Mouse (Mus musculus) heart, embryonic 12.5 days (tissue): ENCODE results near the gene B3galnt2. TPM values are rescaled to one million over a fixed set of nuclear protein-coding genes. Genes with fewer than 3 reads are reported as not detected.

ENCODE experiments used
- ATAC-seq: fragments of 200-750 bp; cut with Nextera tagmentation; 2 replicates; pipeline ENCODE4 v1.8.0; 2017; ENCODE audit warnings: moderate TSS enrichment, moderate library complexity; ENCODE audit not compliant: insufficient number of reproducible peaks, low FRiP score
- H3K27ac ChIP-seq: fragments of 300-500 bp; sonication (generic); 2 replicates; pipeline ENCODE4 v1.5.1; 2016; ENCODE audit warnings: mild to moderate bottlenecking, moderate library complexity; ENCODE audit not compliant: poor library complexity, severe bottlenecking
- H3K27me3 ChIP-seq: fragments of 300-500 bp; sonication (generic); replicated peaks from 2 replicates; pipeline ENCODE4 v1.6.1; 2016; ENCODE audit warnings: mild to moderate bottlenecking, moderate library complexity
- H3K36me3 ChIP-seq: fragments of 300-500 bp; sonication (generic); 2 replicates; pipeline ENCODE4 v1.6.1; 2016; ENCODE audit warnings: mild to moderate bottlenecking, moderate library complexity
- H3K4me1 ChIP-seq: fragments of 300-500 bp; sonication (generic); replicated peaks from 2 replicates; pipeline ENCODE4 v1.6.1; 2016; ENCODE audit warnings: mild to moderate bottlenecking
- H3K4me2 ChIP-seq: fragments of 300-500 bp; sonication (generic); 2 replicates; pipeline ENCODE4 v1.6.1; 2016; ENCODE audit warnings: mild to moderate bottlenecking, moderate library complexity
- H3K4me3 ChIP-seq: fragments of 300-500 bp; sonication (generic); 2 replicates; pipeline ENCODE4 v1.5.1; 2016; ENCODE audit warnings: mild to moderate bottlenecking
- H3K9ac ChIP-seq: fragments of 300-500 bp; sonication (generic); 2 replicates; pipeline ENCODE4 v1.6.1; 2016; ENCODE audit warnings: mild to moderate bottlenecking, moderate library complexity
- H3K9me3 ChIP-seq: fragments of 300-500 bp; sonication (generic); replicated peaks from 2 replicates; pipeline ENCODE4 v1.6.1; 2016; ENCODE audit warnings: mild to moderate bottlenecking, moderate library complexity
- WGBS: fragments of 180-500 bp; shearing (Covaris S2); methylation state at CpG from one replicate; pipeline ENCODE4 v1.1.7; 2016; 5-methylcytosine and 5-hydroxymethylcytosine counted together
- polyA plus RNA-seq: library from polyadenylated mRNA; unstranded; fragments of >200 nt; fragmentation: Nextera tagmentation; extraction: Ambion mirVana; gene quantifications from 2 replicates; pipeline ENCODE4 v1.2.1, GENCODE M21; 2016

Gene B3galnt2
- 22.8 and 24.8 TPM in 2 replicates for polyA plus RNA-seq

DNA sequence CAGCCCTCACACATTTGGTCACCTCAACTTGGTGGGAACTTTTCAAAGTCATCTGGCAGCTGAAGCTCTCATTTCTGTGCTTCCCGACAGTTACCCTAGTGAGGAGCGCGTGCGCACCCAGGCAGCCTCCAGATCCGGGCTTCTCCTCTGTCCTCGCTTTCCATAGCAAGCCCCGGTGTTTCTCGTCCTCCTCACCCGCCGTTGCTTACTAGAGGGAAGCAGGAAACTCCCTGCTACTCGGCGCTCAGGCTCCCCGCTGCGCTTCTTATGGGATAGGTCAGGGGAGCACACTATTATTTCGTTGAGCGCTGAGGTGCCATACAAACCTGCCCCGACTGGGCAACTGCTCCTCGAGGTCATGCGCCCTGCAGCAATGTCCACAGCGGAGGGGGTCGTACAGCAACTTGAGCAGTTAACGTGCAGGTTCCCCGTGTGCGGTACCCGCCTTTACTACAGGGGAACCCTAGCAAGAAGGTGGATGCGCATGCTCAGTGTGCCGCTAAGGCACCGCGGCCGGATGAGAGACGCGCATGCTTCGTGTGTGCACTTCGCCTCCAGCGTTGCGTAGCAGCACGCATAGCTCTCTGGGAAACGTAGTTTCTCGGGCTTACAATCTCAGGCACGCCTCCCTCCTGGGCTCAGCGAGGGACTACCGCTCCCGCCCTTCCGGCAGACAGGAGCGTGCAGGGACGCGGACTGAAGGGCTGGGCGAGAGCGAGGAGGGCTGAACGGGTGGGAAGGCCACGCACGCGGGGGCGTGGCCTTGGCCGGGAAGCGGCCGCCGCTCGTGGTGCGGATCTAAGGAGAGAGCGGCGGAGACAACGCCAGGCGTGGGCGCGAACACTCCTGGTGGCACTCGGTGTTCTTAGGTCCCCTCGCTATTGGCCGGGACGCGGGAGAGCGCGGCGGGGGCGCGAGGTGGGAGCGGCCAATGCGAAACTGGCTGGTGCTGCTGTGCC lies at the start of gene B3galnt2:
Gene B3galnt2, plus strand, starts transcription at position 596 of the 959 bp plus-strand sequence.
- WGBS: under 1% methylated on average over 76 of the region's 78 CpGs

DNA sequence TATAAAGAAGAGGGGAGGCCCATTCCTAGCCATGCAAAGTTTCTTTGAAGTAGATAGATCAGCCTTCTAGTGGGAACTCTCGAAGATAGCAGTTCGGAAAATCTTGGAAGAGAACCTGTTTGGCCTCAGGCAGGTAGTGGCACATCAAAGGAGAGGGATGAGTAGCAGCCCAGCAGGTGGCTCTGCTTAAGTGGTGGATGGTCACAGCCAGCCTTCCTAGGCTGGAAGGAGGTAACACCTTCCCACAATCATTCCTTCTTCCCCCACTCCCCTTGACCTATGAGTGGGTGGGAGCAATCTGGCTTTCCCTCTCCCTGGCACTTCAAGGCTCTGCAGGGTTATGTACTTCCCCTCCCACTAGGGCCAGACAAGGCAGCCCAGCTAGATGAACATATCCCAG lies 42.9 kb upstream of the B3galnt2 start:
- ATAC-seq: no peak
- H3K27me3 ChIP-seq: no peaks in the 10 kb centered on the region
- no peaks in the 10 kb centered on the region for H3K36me3 ChIP-seq
- 36% methylated on average over 2 of the region's 2 CpGs for WGBS
- H3K4me3 ChIP-seq: no peak overlapping the region
- no peak overlapping the region for H3K9ac ChIP-seq
- no peak overlapping the region for H3K27ac ChIP-seq
- H3K9me3 ChIP-seq: no peaks in the 10 kb centered on the region
- no peaks in the 10 kb centered on the region for H3K4me1 ChIP-seq
- H3K4me2 ChIP-seq: no peak overlapping the region

More for the DNA sequence above, at the start of gene B3galnt2:
- no peaks in the 10 kb centered on the region for H3K9me3 ChIP-seq
- peak within 1 kb of the TSS; percentile 78 for H3K4me2 ChIP-seq
- H3K27ac ChIP-seq: peak within 1 kb of the TSS; percentile 87
- peak within 1 kb of the TSS; percentile 77 for H3K4me3 ChIP-seq
- 0 out of 2 replicates have a peak, but pooled peaks cover 4% of the 10 kb centered on the region for H3K4me1 ChIP-seq
- peak; percentile 99 for ATAC-seq
- H3K36me3 ChIP-seq: peaks cover 4% of the 10 kb centered on the region
- H3K9ac ChIP-seq: peak within 1 kb of the TSS; percentile 80
- H3K27me3 ChIP-seq: no peaks in the 10 kb centered on the region

- Histone ChIP-seq H3K9ac (no peak overlapping the region), H3K27ac (no peak overlapping the region), H3K36me3 (no peaks in the 10 kb centered on the region), H3K4me2 (no peak overlapping the region), H3K4me3 (no peak overlapping the region), H3K9me3 (no peaks in the 10 kb centered on the region), H3K27me3 (no peaks in the 10 kb centered on the region), H3K4me1 (no peaks in the 10 kb centered on the region)
- no peak for ATAC-seq
- 85% methylated on average over 3 of the region's 3 CpGs for WGBS
Measured at GRCm38 (mm10) chr13:13919396-13919795, 34.9 kb upstream of the B3galnt2 start.

DNA sequence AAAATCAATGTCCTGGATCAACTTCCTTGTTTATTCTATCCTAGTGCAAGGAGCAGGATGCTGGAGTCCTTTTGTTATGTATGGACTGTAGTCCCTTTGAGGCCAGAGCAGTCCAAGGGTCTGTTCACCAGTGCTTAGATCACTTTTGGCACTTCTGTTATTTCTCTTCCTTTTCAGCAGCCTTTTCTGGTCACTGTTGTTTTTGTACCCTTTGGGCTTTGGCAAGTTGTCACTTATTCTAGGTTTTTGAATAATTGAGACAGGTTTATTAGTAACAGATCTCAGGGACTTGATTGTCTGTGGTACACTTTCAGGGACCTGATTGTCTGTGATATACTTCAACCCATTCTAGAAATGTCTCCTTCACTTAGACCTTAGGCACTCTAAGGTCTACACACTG lies 31.7 kb upstream of the B3galnt2 start:
- Histone ChIP-seq H3K27me3 (no peaks in the 10 kb centered on the region), H3K9me3 (no peaks in the 10 kb centered on the region), H3K4me2 (no peak overlapping the region), H3K36me3 (no peaks in the 10 kb centered on the region), H3K9ac (no peak overlapping the region), H3K27ac (no peak overlapping the region), H3K4me3 (no peak overlapping the region), H3K4me1 (no peaks in the 10 kb centered on the region)
- no peak for ATAC-seq

GRCm38 (mm10) chr13:13929982-13930381 lies 24.3 kb upstream of the B3galnt2 start:
- no peak for ATAC-seq
- 69% methylated on average over 2 of the region's 2 CpGs for WGBS
- no peaks in the 10 kb centered on the region for H3K4me1 ChIP-seq
- H3K4me3 ChIP-seq: no peak overlapping the region
- H3K4me2 ChIP-seq: no peak overlapping the region
- H3K9ac ChIP-seq: no peak overlapping the region
- no peaks in the 10 kb centered on the region for H3K27me3 ChIP-seq
- H3K36me3 ChIP-seq: no peaks in the 10 kb centered on the region
- no peak overlapping the region for H3K27ac ChIP-seq
- H3K9me3 ChIP-seq: no peaks in the 10 kb centered on the region

- Histone ChIP-seq H3K4me1 (peaks cover 9% of the 10 kb centered on the region), H3K27me3 (no peaks in the 10 kb centered on the region), H3K9ac (peak overlapping the region; percentile 80), H3K4me2 (peak overlapping the region; percentile 73), H3K36me3 (peaks cover 5% of the 10 kb centered on the region), H3K27ac (peak overlapping the region; percentile 78), H3K4me3 (peak overlapping the region; percentile 77), H3K9me3 (no peaks in the 10 kb centered on the region)
- peak; percentile 60 for ATAC-seq
- WGBS: 0% methylated on average over 29 of the region's 29 CpGs
Measured at GRCm38 (mm10) chr13:13954931-13955330, 662 bp downstream of the B3galnt2 start.

GRCm38 (mm10) chr13:13956686-13957085 lies 2.4 kb downstream of the B3galnt2 start:
- Histone ChIP-seq H3K9ac (no peak overlapping the region), H3K4me2 (no peak overlapping the region), H3K36me3 (peaks cover 6% of the 10 kb centered on the region), H3K9me3 (no peaks in the 10 kb centered on the region), H3K4me3 (no peak overlapping the region), H3K4me1 (peaks cover 19% of the 10 kb centered on the region), H3K27me3 (no peaks in the 10 kb centered on the region), H3K27ac (no peak overlapping the region)
- WGBS: 87% methylated on average over 4 of the region's 4 CpGs
- no peak for ATAC-seq

DNA sequence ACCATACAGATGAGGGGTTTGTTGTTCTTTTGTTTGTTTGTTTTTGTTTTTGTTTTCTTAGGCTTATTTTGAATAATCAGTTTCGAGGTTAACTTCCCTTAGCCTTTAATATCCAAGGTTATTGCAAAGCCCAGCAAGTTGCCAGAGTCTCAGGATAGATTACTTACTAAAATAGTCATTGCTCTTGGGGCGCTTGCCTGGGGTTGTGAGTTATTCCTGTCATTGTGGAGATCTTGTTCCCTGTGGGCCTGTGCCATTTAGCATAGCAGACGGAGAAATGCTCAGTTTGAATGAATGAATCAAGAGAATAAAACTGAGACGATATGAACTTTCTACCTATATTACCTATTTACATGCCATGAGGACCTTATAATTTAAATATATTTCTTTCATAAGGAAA lies 5.9 kb downstream of the B3galnt2 start:
- Histone ChIP-seq H3K27ac (no peak overlapping the region), H3K9me3 (no peaks in the 10 kb centered on the region), H3K4me2 (no peak overlapping the region), H3K4me1 (peaks cover 17% of the 10 kb centered on the region), H3K27me3 (no peaks in the 10 kb centered on the region), H3K36me3 (peaks cover 6% of the 10 kb centered on the region), H3K4me3 (no peak overlapping the region), H3K9ac (no peak overlapping the region)
- ATAC-seq: no peak
- WGBS: 76% methylated on average over 4 of the region's 4 CpGs

- H3K4me1 ChIP-seq: peaks cover 24% of the 10 kb centered on the region
- H3K36me3 ChIP-seq: peaks cover 6% of the 10 kb centered on the region
- H3K4me2 ChIP-seq: no peak overlapping the region
- no peak overlapping the region for H3K4me3 ChIP-seq
- no peaks in the 10 kb centered on the region for H3K27me3 ChIP-seq
- no peak overlapping the region for H3K9ac ChIP-seq
- 0 out of 2 replicates have a peak overlapping the region, but pooled peaks have one; percentile 16 for H3K27ac ChIP-seq
- no peaks in the 10 kb centered on the region for H3K9me3 ChIP-seq
- WGBS: 36% methylated on average over 4 of the region's 4 CpGs
- no peak for ATAC-seq
Measured at GRCm38 (mm10) chr13:13961046-13961445, 6.8 kb downstream of the B3galnt2 start.

DNA sequence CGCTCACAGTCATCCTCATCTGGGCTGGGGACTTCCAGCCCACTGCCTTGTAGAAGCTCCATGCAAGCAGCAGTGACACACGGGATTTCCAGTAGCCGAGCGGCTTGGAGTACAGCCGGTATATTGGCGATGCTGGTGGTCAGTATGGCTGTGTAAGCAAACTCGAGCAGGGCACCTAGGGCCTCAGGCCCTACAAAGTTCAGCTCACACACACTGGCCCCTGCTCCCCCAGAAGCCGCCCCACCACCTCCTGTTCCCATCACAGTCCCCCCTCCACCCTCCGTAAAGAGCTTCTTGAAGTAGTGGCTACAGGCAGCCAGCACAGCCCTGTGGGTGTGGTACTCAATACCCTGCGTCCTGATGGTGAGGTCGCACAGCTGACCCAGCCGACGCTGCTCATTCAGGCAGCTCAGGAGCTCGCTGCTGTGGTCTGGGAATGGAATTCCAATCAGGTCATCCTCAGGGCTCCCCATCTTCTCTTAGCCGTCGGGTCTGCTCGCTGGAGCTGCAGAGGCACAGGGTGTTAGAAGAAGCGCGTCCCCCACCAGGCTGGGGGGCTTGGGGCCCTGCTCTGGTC lies 11.2 kb downstream of the B3galnt2 start:
- H3K27ac ChIP-seq: no peak overlapping the region
- H3K36me3 ChIP-seq: peaks cover 8% of the 10 kb centered on the region
- no peaks in the 10 kb centered on the region for H3K9me3 ChIP-seq
- H3K4me3 ChIP-seq: no peak overlapping the region
- 0 out of 2 replicates have a peak overlapping the region, but pooled peaks have one; percentile 4 for H3K4me2 ChIP-seq
- ATAC-seq: no peak
- 57% methylated on average over 19 of the region's 19 CpGs for WGBS
- no peaks in the 10 kb centered on the region for H3K27me3 ChIP-seq
- peaks cover 15% of the 10 kb centered on the region for H3K4me1 ChIP-seq
- H3K9ac ChIP-seq: no peak overlapping the region

GRCm38 (mm10) chr13:13966172-13966571 lies 11.9 kb downstream of the B3galnt2 start:
- Histone ChIP-seq H3K4me3 (no peak overlapping the region), H3K27ac (no peak overlapping the region), H3K4me1 (peaks cover 9% of the 10 kb centered on the region), H3K9me3 (no peaks in the 10 kb centered on the region), H3K36me3 (peaks cover 9% of the 10 kb centered on the region), H3K9ac (no peak overlapping the region), H3K27me3 (no peaks in the 10 kb centered on the region), H3K4me2 (no peak overlapping the region)
- ATAC-seq: no peak
- 56% methylated on average over 4 of the region's 4 CpGs for WGBS
